Mouse (Mus musculus) embryonic facial prominence, embryonic 14.5 days (tissue): ENCODE data around the gene Draxin. TPM values are rescaled to one million over a fixed set of nuclear protein-coding genes. Genes with fewer than 3 reads are reported as not detected.

Source experiments
- ATAC-seq: fragments of 200-750 bp; cut with Nextera tagmentation; 2 replicates; pipeline ENCODE4 v1.8.0; 2017; ENCODE audit warnings: low read depth, moderate number of reproducible peaks, moderate TSS enrichment
- DNase-seq: peaks from one replicate; pipeline ENCODE4 v3.0.0-alpha.2; 2015; ENCODE audit warnings: low spot score
- H3K27ac ChIP-seq: fragments of 300-500 bp; sonication (generic); replicated peaks from 2 replicates; pipeline ENCODE4 v1.5.1; 2014; ENCODE audit warnings: low read depth, mild to moderate bottlenecking, low read length, moderate library complexity
- H3K27me3 ChIP-seq: fragments of 300-500 bp; sonication (generic); replicated peaks from 2 replicates; pipeline ENCODE4 v1.6.1; 2014; ENCODE audit warnings: low read length; ENCODE audit not compliant: control insufficient read depth, insufficient read depth
- H3K36me3 ChIP-seq: fragments of 300-500 bp; sonication (generic); 2 replicates; pipeline ENCODE4 v1.6.1; 2014; ENCODE audit warnings: low read length, mixed read lengths; ENCODE audit not compliant: control insufficient read depth, insufficient read depth
- H3K4me1 ChIP-seq: fragments of 300-500 bp; sonication (generic); 2 replicates; pipeline ENCODE4 v1.6.1; 2014; ENCODE audit warnings: antibody characterized with exemption, low read length; ENCODE audit not compliant: control insufficient read depth, insufficient read depth
- H3K4me2 ChIP-seq: fragments of 300-500 bp; sonication (generic); 2 replicates; pipeline ENCODE4 v1.6.1; 2014; ENCODE audit warnings: low read depth, mild to moderate bottlenecking, low read length, moderate library complexity, mixed read lengths
- H3K4me3 ChIP-seq: fragments of 300-500 bp; sonication (generic); 2 replicates; pipeline ENCODE4 v1.5.1; 2014; ENCODE audit warnings: low read depth, mild to moderate bottlenecking, low read length
- H3K9ac ChIP-seq: fragments of 300-500 bp; sonication (generic); 2 replicates; pipeline ENCODE4 v1.6.1; 2014; ENCODE audit warnings: low read depth, mild to moderate bottlenecking, low read length, moderate library complexity, mixed read lengths
- H3K9me3 ChIP-seq: fragments of 300-500 bp; sonication (generic); 2 replicates; pipeline ENCODE4 v1.6.1; 2016; ENCODE audit warnings: low read length; ENCODE audit not compliant: control insufficient read depth
- whole genome bisulfite sequencing: fragments of 180-500 bp; shearing (Covaris S2); extraction: QIAGEN DNeasy Blood & Tissue Kit; methylation state at CpG from one replicate; pipeline ENCODE4 v1.1.7; 2014; 5-methylcytosine and 5-hydroxymethylcytosine counted together
- polyA plus RNA-seq: library from polyadenylated mRNA; unstranded; fragments of >200 nt; fragmentation: Nextera tagmentation; extraction: Ambion mirVana; gene quantifications from 2 replicates; pipeline ENCODE4 v1.2.1, GENCODE M21; 2014

The Draxin gene
- polyA plus RNA-seq, 1 experiment from 2014 or later: 0.56 TPM

- ATAC-seq: no peak
- DNase-seq: no peak
Measured at GRCm38 (mm10) chr4:148147714-148148113, 17.2 kb upstream of the Draxin start.

GRCm38 (mm10) chr4:148143721-148144120 lies 13.2 kb upstream of the Draxin start:
- Histone ChIP-seq H3K27me3 (no peaks in the 10 kb centered on the region), H3K36me3 (peaks cover 8% of the 10 kb centered on the region), H3K4me1 (no peaks in the 10 kb centered on the region), H3K9me3 (no peaks in the 10 kb centered on the region), H3K27ac (no peak overlapping the region), H3K4me2 (no peak overlapping the region), H3K9ac (no peak overlapping the region), H3K4me3 (no peak overlapping the region)
- ATAC-seq: no peak
- no peak for DNase-seq
- WGBS: 89% methylated on average over 5 of the region's 5 CpGs

More at GRCm38 (mm10) chr4:148147714-148148113, 17.2 kb upstream of the Draxin start:
- H3K9me3 ChIP-seq: no peaks in the 10 kb centered on the region
- no peaks in the 10 kb centered on the region for H3K27me3 ChIP-seq
- no peak overlapping the region for H3K27ac ChIP-seq
- H3K9ac ChIP-seq: no peak overlapping the region
- H3K4me2 ChIP-seq: no peak overlapping the region
- H3K4me1 ChIP-seq: 0 out of 2 replicates have a peak, but pooled peaks cover 5% of the 10 kb centered on the region
- 97% methylated on average over 2 of the region's 2 CpGs for WGBS
- H3K36me3 ChIP-seq: peaks cover 8% of the 10 kb centered on the region
- H3K4me3 ChIP-seq: no peak overlapping the region

- 0 out of 2 replicates have a peak, but pooled peaks cover 1% of the 10 kb centered on the region for H3K36me3 ChIP-seq
- 1% methylated on average over 45 of the region's 65 CpGs for WGBS
Measured at GRCm38 (mm10) chr4:148140098-148141011, 9.9 kb upstream of the Draxin start.

GRCm38 (mm10) chr4:148139767-148140097 lies 9.2 kb upstream of the Draxin start:
- Histone ChIP-seq H3K27ac (peak overlapping the region; percentile 87), H3K27me3 (no peaks in the 10 kb centered on the region), H3K9me3 (no peaks in the 10 kb centered on the region), H3K4me3 (peak overlapping the region; percentile 70), H3K4me2 (peak overlapping the region; percentile 88), H3K4me1 (no peaks in the 10 kb centered on the region), H3K36me3 (no peaks in the 10 kb centered on the region), H3K9ac (peak overlapping the region; percentile 70)
- ATAC-seq (peak; percentile 6; the same call in 1 of the 2 replicates), DNase-seq (no peak)
- WGBS: under 1% methylated on average over 12 of the region's 12 CpGs

More at GRCm38 (mm10) chr4:148140098-148141011, 9.9 kb upstream of the Draxin start:
- peak overlapping the region; percentile 70 for H3K9ac ChIP-seq
- peak overlapping the region; percentile 87 for H3K27ac ChIP-seq
- ATAC-seq: peak; percentile 95
- DNase-seq: peak; percentile 94
- no peaks in the 10 kb centered on the region for H3K4me1 ChIP-seq
- H3K27me3 ChIP-seq: no peaks in the 10 kb centered on the region
- H3K9me3 ChIP-seq: no peaks in the 10 kb centered on the region
- peak overlapping the region; percentile 88 for H3K4me2 ChIP-seq
- H3K4me3 ChIP-seq: peak overlapping the region; percentile 70

- Histone ChIP-seq H3K4me2 (no peak overlapping the region), H3K27me3 (no peaks in the 10 kb centered on the region), H3K27ac (no peak overlapping the region), H3K4me1 (no peaks in the 10 kb centered on the region), H3K36me3 (no peaks in the 10 kb centered on the region), H3K4me3 (no peak overlapping the region), H3K9me3 (no peaks in the 10 kb centered on the region), H3K9ac (no peak overlapping the region)
- DNase-seq (no peak), ATAC-seq (no peak)
- 72% methylated on average over 8 of the region's 8 CpGs for WGBS
Measured at GRCm38 (mm10) chr4:148137503-148137902, 7.0 kb upstream of the Draxin start.

DNA sequence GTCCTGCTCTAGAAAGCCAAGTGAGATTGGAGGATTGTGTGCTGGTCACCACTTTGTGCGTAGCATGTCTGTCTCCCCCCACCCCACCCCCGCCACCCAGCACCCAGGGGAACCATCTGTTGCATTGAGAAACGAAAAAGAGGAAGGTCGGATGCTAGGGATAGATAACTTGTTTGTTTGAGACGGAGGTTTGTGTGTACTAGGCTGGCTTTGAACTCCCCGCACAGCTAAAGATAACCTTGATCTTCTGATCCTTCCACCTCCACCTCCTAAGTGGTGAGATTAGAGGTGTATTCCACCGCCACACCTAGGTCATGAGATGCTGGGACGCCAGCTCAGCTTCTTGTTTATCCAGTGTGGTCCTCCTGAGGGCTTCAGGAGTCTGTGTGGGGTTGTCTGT lies 4.5 kb upstream of the Draxin start:
- no peak overlapping the region for H3K4me3 ChIP-seq
- H3K9ac ChIP-seq: no peak overlapping the region
- no peak overlapping the region for H3K4me2 ChIP-seq
- H3K4me1 ChIP-seq: peaks cover 6% of the 10 kb centered on the region; the same call in 1 of the 2 replicates
- no peak overlapping the region for H3K27ac ChIP-seq
- H3K27me3 ChIP-seq: peaks cover 6% of the 10 kb centered on the region
- ATAC-seq (no peak), DNase-seq (no peak)
- H3K36me3 ChIP-seq: no peaks in the 10 kb centered on the region
- 82% methylated on average over 8 of the region's 8 CpGs for WGBS
- H3K9me3 ChIP-seq: no peaks in the 10 kb centered on the region

GRCm38 (mm10) chr4:148131497-148132081 lies 1.1 kb upstream of the Draxin start:
- Histone ChIP-seq H3K4me2 (peak overlapping the region; percentile 97), H3K36me3 (no peaks in the 10 kb centered on the region), H3K9ac (peak overlapping the region; percentile 82), H3K27me3 (peaks cover 18% of the 10 kb centered on the region), H3K9me3 (no peaks in the 10 kb centered on the region), H3K27ac (no peak overlapping the region), H3K4me3 (peak overlapping the region; percentile 72), H3K4me1 (peaks cover 6% of the 10 kb centered on the region; the same call in 1 of the 2 replicates)
- 1% methylated on average over 20 of the region's 21 CpGs for WGBS
- no peak for DNase-seq
- peak; percentile 22; the same call in 1 of the 2 replicates for ATAC-seq

DNA sequence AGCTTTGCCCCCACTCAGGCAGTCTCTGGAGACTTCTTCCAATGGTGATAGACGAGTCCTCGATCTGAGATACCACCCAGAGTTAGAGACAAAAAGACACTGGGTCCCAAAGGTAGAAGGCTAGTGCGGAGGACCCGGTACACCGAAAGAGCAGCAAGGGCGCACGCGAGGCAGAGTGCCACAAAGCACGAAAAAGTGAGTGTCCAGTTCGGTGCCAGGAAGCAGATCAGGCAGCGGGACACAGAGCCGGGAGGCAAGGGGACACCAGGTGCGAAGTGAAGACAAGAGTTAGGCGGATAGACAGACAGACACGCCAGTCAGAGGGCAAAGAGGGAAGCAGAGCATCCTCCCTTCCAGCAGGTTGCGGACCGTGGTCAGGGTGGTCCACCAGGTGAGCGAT lies 365 bp downstream of the Draxin start, which contains the start of gene Mad2l2:
TSS of gene Mad2l2 (plus strand) at position 252 of the 400 bp plus-strand sequence.
- Histone ChIP-seq H3K4me1 (peaks cover 6% of the 10 kb centered on the region; the same call in 1 of the 2 replicates), H3K27ac (peak within 1 kb of the TSS; percentile 67), H3K36me3 (no peaks in the 10 kb centered on the region), H3K4me3 (peak within 1 kb of the TSS; percentile 72), H3K4me2 (peak within 1 kb of the TSS; percentile 97), H3K9me3 (no peaks in the 10 kb centered on the region), H3K9ac (peak within 1 kb of the TSS; percentile 82), H3K27me3 (peaks cover 18% of the 10 kb centered on the region)
- DNase-seq (no peak), ATAC-seq (0 out of 2 replicates have a peak, but pooled peaks have one; percentile 7)
- 2% methylated on average over 13 of the region's 18 CpGs for WGBS
